Mouse (Mus musculus) 3T3-L1 (cell line): Measurements from ENCODE around the gene Fto.

Experiments used
- DNase-seq: peaks from one replicate; pipeline ENCODE4 v3.0.0-alpha.2; 2015; ENCODE audit warnings: low read depth, low spot score

Gene Fto

DNA sequence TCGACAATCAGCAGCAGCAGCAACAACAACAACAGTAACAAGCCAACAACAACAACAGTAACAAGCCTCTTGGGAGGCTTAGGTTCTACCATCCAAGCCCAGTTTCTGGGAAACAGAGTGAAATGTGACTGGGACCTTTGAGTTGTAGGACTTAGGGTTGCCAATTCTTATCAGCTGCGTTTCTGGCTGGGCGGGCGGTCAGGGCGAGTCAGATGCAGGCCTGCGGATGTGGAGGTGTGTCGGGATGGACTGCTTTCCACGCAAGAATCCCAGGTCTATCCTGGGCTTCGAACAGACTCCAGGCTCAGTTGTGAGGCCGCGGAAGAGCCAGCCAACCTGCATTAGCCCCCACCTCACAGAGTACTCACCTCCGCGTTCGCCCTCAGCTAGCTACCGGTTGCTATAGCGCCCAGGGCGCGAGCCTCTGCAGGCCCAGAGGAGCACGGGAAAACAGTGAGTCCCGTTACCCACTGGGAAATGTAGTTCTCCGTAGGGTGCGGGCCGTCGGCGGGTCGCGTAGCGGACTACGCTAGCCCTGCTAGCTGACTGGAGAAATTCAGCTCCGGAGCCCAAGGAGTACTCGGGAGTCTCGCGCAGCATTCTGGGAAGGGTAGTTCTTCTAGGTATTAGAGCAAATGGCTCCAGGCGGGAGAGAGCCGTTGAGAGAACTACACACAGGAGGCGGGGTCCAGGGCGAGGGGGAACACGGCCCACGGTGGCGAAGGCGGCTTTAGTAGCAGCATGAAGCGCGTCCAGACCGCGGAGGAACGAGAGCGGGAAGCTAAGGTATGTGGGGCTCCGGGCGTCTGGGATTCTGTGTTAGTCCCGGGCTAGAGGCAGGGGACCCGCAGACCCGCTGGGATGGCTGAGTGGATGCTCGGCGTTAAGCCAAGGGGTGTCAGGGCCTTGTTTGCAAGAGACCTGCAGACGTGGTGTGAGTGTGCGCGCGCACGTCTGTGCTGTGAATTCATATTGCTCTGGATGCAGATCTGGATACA lies at the start of gene Fto, which contains the start of gene Rpgrip1l:
Gene Fto, plus strand, starts transcription at position 691 of the 998 bp plus-strand sequence.
Gene Rpgrip1l, minus strand, starts transcription at position 428 of the 998 bp plus-strand sequence.
- peak; percentile 99 for DNase-seq

DNA sequence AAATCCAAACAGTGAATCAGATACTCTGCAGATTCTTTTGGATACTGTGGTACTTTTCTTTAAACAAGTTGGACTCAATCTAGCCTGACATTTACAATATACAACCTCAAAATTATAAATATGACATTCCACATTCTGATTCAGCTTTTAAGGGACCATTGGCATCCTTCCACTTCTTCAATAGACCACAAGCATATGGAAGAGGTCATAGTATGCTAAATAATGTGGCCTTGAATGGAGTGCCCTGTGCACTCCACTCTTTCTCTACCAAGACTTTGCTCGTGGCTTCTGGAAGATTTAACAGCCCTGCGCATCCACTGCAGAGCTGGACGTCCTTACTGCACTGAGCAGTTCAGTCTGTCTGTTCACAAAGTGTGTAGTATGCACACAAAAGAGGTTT lies 49.4 kb upstream of the Fto start:
- peak; percentile 48 for DNase-seq

GRCm38 (mm10) chr8:91264564-91264963 lies 48.8 kb upstream of the Fto start:
- DNase-seq, result peak; percentile 44

DNA sequence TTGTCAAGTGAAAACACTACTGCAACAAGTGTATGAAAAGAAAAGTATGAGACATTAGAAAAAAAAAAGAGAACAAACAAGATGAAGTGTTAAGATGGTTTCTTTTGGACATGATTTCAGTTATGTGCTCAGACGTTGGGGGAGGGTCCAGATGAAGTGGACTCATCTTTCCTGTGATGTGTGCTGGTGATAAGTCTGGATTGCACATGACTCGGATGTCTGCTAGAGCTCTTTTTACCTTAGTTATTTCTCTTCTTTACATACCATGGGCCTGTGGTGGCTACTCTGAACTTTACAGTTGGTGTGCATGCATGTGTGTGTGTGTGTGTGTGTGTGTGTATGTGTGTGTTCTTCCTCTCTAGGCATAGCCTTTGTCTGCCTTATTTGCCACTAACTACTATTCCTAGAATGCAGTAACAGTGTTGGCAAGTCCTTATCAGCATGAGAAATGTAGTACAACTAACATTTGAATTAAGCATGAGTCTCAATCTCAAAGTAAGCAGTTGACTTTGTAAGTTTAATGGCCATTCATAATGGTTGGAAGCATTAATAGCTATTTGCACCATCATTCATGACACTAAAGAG lies 43.9 kb upstream of the Fto start:
- no peak for DNase-seq

- DNase-seq, result no peak
Measured at GRCm38 (mm10) chr8:91273493-91273892, 39.8 kb upstream of the Fto start.

- DNase-seq, result peak; percentile 11
Measured at GRCm38 (mm10) chr8:91276337-91276736, 37.0 kb upstream of the Fto start.

- DNase-seq, result no peak
Measured at GRCm38 (mm10) chr8:91278060-91278459, 35.3 kb upstream of the Fto start.

GRCm38 (mm10) chr8:91280467-91281212 lies 32.7 kb upstream of the Fto start:
- DNase-seq, result peak; percentile 67

GRCm38 (mm10) chr8:91281545-91281944 lies 31.8 kb upstream of the Fto start:
- DNase-seq, result no peak

GRCm38 (mm10) chr8:91282655-91283054 lies 30.7 kb upstream of the Fto start:
- no peak for DNase-seq

DNA sequence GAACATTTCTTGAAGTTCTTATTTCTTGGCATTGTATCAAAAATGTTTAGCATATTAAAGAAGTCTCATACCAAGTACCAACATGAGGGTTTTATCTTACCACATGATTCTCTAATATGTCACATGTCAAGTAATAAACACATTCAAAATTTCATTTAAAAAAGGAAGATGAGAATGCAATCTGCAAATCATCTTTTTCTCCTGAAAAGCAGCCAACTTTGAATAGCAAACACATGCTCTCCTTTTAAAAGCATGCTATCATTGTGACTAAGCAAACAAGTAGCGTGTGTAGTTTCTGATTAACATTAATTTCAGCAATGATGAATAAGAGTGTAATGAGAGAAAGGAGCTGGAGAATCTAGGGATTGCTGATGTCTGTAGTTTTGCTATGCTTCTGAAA lies 29.5 kb upstream of the Fto start:
- peak; percentile 18 for DNase-seq

- no peak for DNase-seq
Measured at GRCm38 (mm10) chr8:91286237-91286636, 27.1 kb upstream of the Fto start.

DNA sequence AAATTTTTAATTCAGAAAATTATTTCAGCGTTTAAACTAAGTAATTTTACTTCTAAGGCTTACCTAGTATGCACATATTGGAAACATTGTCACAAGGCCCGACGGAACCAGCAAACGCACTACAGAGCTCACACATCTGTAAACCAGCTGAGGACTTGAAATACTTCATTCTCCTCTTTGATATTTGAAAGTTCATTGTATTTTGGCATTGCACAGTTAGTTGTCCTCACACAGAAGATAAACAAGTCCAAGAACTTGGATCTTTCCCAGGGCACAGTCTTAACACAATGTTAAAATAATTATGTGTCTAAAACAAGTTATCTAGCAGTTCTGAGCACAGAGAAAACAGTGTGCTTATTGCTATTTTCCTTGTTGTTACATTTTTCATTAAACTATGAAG lies 22.7 kb upstream of the Fto start:
- no peak for DNase-seq

- no peak for DNase-seq
Measured at GRCm38 (mm10) chr8:91295786-91296185, 17.5 kb upstream of the Fto start.

DNA sequence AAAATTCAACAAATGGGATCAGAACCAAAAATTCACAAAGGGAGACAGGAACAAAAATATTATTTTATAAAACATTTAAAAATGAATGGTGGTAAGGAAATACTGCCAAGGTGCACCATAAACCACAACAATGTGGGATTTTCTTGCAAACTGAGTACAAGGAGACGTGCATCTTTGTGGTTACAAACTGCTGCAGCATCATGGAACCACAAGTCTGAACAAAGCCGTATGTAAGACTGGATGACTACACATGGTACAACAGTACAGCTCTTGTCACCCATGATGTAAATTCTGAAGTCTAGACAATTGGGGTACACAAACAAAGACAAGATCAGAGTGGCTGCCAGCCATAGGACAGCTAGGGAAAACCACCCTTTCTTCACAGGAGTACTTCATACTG lies 14.7 kb upstream of the Fto start:
- DNase-seq, result no peak

- DNase-seq, result no peak
Measured at GRCm38 (mm10) chr8:91304481-91305386, 8.6 kb upstream of the Fto start.

- DNase-seq, result no peak
Measured at GRCm38 (mm10) chr8:91312342-91312741, 983 bp upstream of the Fto start.

GRCm38 (mm10) chr8:91317567-91318227 lies 4.4 kb downstream of the Fto start:
- no peak for DNase-seq

DNA sequence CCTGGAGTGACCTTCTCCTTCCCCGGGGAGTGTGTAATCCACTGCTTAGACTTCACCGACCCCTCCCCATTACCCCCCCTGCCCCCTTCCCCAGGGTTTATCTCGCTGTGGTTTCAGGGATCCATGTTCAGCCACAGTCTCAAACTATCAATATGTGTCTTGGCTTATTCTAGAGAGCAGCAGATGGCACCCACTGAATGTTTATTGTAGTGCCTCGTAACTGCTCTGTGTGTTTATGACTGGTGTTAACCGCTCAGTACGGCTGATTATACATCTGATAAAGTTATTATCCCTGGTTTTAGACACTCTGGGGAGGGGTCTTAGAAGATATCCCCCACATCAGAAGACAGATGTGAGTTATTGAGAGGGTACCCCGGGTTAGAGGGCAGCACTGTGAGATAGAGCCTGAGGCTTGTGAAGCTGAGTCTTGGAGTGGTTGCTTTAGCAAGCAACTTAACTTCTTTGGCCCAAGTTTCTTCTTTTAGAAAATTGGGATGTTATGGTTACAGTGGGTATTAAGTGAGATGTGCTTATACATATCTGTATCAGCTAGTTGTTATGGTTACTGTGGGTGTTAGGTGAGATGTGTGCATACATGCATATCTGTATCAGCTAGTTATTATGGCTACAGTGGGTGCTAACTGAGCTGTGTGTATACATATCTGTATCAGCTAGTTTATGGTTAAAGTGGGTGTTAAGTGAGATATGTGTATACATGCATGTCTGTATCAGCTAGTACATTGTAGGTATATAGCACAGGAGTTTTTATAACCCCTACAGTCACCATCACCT lies 5.8 kb downstream of the Fto start:
- no peak for DNase-seq

GRCm38 (mm10) chr8:91323511-91323910 lies 10.2 kb downstream of the Fto start:
- peak; percentile 10 for DNase-seq
